Mouse (Mus musculus): Measurements from ENCODE around the gene Zc3h14. TPM values are rescaled to one million over a fixed set of nuclear protein-coding genes. Genes with fewer than 3 reads are reported as not detected.

The Zc3h14 gene
- total and polyA plus RNA-seq, 3 experiments: 89.2 to 173 (median 120) TPM

DNA sequence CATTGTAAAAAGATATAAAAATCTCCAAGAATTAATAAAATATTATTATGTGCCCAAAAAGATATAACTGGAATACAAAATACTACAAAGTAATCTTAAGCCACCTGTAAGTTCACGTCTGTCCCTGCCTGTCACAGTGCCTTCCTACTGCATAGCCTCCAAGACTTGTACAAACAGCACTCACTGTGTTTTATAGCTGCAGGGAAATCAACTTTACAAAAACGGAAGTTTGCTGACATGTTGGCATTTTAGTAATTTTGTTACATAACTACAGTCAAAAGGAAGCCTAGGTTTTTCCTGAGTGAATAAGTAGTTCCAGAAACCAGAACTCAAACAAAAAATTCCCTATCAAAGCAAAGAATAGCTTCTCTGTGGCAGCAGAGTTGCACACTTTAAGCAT lies 43.2 kb upstream of the Zc3h14 start:
- TF ChIP-seq TBP (conservative IDR thresholded peaks at IDR 0.05; ENCODE audit: low read depth, low read length) (no peak), MAFK (IDR thresholded peaks at IDR 0.05; ENCODE audit: insufficient replicate concordance, low read length) (no peak)
- dilution Hi-C loops (cut with MboI; ENCODE audit: extremely low pct_ligation_motif_present, extremely low pct_unique_long_range_greater_than_20kb, low sequenced_read_pairs) (no loop called here), in situ Hi-C loops (cut with MboI; ENCODE audit: low pct_ligation_motif_present, low pct_unique_long_range_greater_than_20kb, low sequenced_read_pairs) (no loop called here)
- Histone ChIP-seq H3K4me2 (ENCODE audit: insufficient read depth, low read depth, poor library complexity, severe bottlenecking) (no peak overlapping the region), H3K36me3 (replicated peaks in 1 of 2; ENCODE audit: control insufficient read depth in 1 of 2, insufficient read depth in 1 of 2, low read length in 1 of 2) (peaks cover 11 to 52% of the 10 kb centered on the region in 2 experiments), H3K4me3 (replicated peaks in 1 of 3; ENCODE audit: low read depth in 2 of 3, low read length in 2 of 3, poor library complexity in 1 of 3) (no peak overlapping the region), H3K9ac (ENCODE audit: insufficient read depth, low read depth) (no peak overlapping the region), H3K4me1 (ENCODE audit: control insufficient read depth in 1 of 2, insufficient read depth in 2 of 2) (no peaks in the 10 kb centered on the region), H3K27ac (ENCODE audit: insufficient read depth, low read depth) (no peak overlapping the region), H3K9me3 (replicated peaks; ENCODE audit: low read length) (peaks cover 3% of the 10 kb centered on the region), H3K27me3 (replicated peaks) (no peaks in the 10 kb centered on the region), H3K79me2 (replicated peaks; ENCODE audit: control insufficient read depth, extremely low read depth, insufficient read depth, poor library complexity, severe bottlenecking) (no peaks in the 10 kb centered on the region)
- no peak for DNase-seq (ENCODE audit: extremely low read depth)

DNA sequence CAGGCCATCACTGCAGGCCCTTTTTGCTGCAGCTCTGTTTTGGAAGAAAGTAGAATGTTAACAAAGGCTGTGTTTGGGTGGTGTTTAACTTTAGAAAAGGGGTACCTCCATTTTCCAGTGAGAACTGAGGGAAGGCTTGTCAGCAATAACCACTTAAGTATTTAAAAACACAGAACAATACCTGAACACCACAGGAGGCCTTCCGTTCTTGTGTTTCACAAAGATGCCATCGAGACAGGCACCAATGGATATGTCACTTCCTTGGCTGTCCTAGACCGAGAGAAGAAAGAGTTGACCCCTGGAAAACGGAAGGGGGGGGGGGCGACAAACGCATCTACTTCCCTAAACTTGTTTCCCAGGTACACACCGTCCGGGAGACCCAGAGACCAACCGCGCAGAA lies 42.8 kb upstream of the Zc3h14 start:
- in situ Hi-C loops (cut with MboI; ENCODE audit: low pct_ligation_motif_present, low pct_unique_long_range_greater_than_20kb, low sequenced_read_pairs): no loop called here
- Histone ChIP-seq H3K9me3 (replicated peaks; ENCODE audit: low read length) (peaks cover 3% of the 10 kb centered on the region), H3K9ac (ENCODE audit: insufficient read depth, low read depth) (no peak overlapping the region), H3K4me3 (replicated peaks in 1 of 3; ENCODE audit: low read depth in 2 of 3, low read length in 2 of 3, poor library complexity in 1 of 3) (no peak overlapping the region), H3K36me3 (replicated peaks in 1 of 2; ENCODE audit: control insufficient read depth in 1 of 2, insufficient read depth in 1 of 2, low read length in 1 of 2) (peaks cover 11 to 53% of the 10 kb centered on the region in 2 experiments), H3K27me3 (replicated peaks) (no peaks in the 10 kb centered on the region), H3K79me2 (replicated peaks; ENCODE audit: control insufficient read depth, extremely low read depth, insufficient read depth, poor library complexity, severe bottlenecking) (no peaks in the 10 kb centered on the region), H3K4me2 (ENCODE audit: insufficient read depth, low read depth, poor library complexity, severe bottlenecking) (no peak overlapping the region), H3K4me1 (ENCODE audit: control insufficient read depth in 1 of 2, insufficient read depth in 2 of 2) (no peaks in the 10 kb centered on the region), H3K27ac (ENCODE audit: insufficient read depth, low read depth) (no peak overlapping the region)
- TF ChIP-seq NRF1 (IDR thresholded peaks at IDR 0.05; ENCODE audit: low read depth, low read length): no peak
- TF ChIP-seq PAX5 (IDR thresholded peaks at IDR 0.05; ENCODE audit: low read length): no peak
- TF ChIP-seq MAZ (IDR thresholded peaks at IDR 0.05; ENCODE audit: low read depth, low read length): no peak
- no peak for TF ChIP-seq RCOR1 (conservative IDR thresholded peaks at IDR 0.05; ENCODE audit: low read depth, low read length)
- TF ChIP-seq IRF4 (IDR thresholded peaks at IDR 0.05; ENCODE audit: low read depth, low read length): no peak
- TF ChIP-seq UBTF (IDR thresholded peaks at IDR 0.05; ENCODE audit: low read depth, low read length): no peak
- no peak for TF ChIP-seq MYC (IDR thresholded peaks at IDR 0.05; ENCODE audit: low read depth, low read length)
- TF ChIP-seq ETS1 (conservative IDR thresholded peaks at IDR 0.05; ENCODE audit: low read depth, low read length): no peak
- TF ChIP-seq SMC3 (IDR thresholded peaks at IDR 0.05; ENCODE audit: low read depth, low read length): no peak
- TF ChIP-seq USF2 (conservative IDR thresholded peaks at IDR 0.05; ENCODE audit: low read depth, low read length): no peak
- no peak for TF ChIP-seq POLR2AphosphoS2 (IDR thresholded peaks at IDR 0.05; ENCODE audit: low read depth, low read length)
- TF ChIP-seq POLR2A (IDR thresholded peaks at IDR 0.05; ENCODE audit: low read depth, low read length): no peak
- DNase-seq (ENCODE audit: extremely low read depth): no peak
- dilution Hi-C loops (cut with MboI; ENCODE audit: extremely low pct_ligation_motif_present, extremely low pct_unique_long_range_greater_than_20kb, low sequenced_read_pairs): no loop called here

DNA sequence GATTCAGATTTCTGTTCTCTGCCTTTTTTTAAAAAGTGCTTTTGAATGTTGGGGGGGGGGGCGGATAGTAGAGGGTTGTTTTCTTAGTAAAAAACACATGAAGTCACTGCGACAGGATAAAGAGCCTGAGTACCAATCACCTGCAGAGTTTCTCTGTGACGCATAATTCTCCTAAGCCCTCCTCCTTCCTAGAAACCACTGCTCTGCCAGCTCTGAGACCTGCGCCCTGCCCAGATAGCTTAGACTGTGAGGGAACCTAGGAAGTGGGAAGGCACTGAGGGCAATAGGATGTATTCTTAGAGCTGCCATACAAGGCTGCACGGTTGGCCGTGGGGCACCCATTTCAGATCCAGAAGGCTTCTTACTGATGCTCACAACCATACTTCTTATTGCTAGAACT lies 33.9 kb upstream of the Zc3h14 start:
- H3K9me3 ChIP-seq (replicated peaks; ENCODE audit: low read length): no peaks in the 10 kb centered on the region
- no peaks in the 10 kb centered on the region for H3K27me3 ChIP-seq (replicated peaks)
- H3K9ac ChIP-seq (ENCODE audit: insufficient read depth, low read depth): no peak overlapping the region
- TF ChIP-seq MYC (IDR thresholded peaks at IDR 0.05; ENCODE audit: low read depth, low read length) (no peak), MXI1 (IDR thresholded peaks at IDR 0.05; ENCODE audit: low read depth, low read length) (no peak), CHD1 (IDR thresholded peaks at IDR 0.05; ENCODE audit: low read depth, low read length) (no peak), POLR2AphosphoS2 (IDR thresholded peaks at IDR 0.05; ENCODE audit: low read depth, low read length) (no peak), ZKSCAN1 (IDR thresholded peaks at IDR 0.05; ENCODE audit: borderline replicate concordance, low read depth, low read length) (no peak), USF1 (IDR thresholded peaks at IDR 0.05; ENCODE audit: low read depth, low read length) (no peak)
- H3K4me1 ChIP-seq (ENCODE audit: control insufficient read depth in 1 of 2, insufficient read depth in 2 of 2): no peaks in the 10 kb centered on the region
- H3K79me2 ChIP-seq (replicated peaks; ENCODE audit: control insufficient read depth, extremely low read depth, insufficient read depth, poor library complexity, severe bottlenecking): no peaks in the 10 kb centered on the region
- dilution Hi-C loops (cut with MboI; ENCODE audit: extremely low pct_ligation_motif_present, extremely low pct_unique_long_range_greater_than_20kb, low sequenced_read_pairs): no loop called here
- DNase-seq (ENCODE audit: extremely low read depth): no peak
- in situ Hi-C loops (cut with MboI; ENCODE audit: low pct_ligation_motif_present, low pct_unique_long_range_greater_than_20kb, low sequenced_read_pairs): no loop called here
- no peak overlapping the region for H3K4me3 ChIP-seq (replicated peaks in 1 of 3; ENCODE audit: low read depth in 2 of 3, low read length in 2 of 3, poor library complexity in 1 of 3)
- H3K27ac ChIP-seq (ENCODE audit: insufficient read depth, low read depth): no peak overlapping the region
- H3K4me2 ChIP-seq (ENCODE audit: insufficient read depth, low read depth, poor library complexity, severe bottlenecking): no peak overlapping the region
- H3K36me3 ChIP-seq (replicated peaks in 1 of 2; ENCODE audit: control insufficient read depth in 1 of 2, insufficient read depth in 1 of 2, low read length in 1 of 2): peaks cover 0 to 26% of the 10 kb centered on the region in 2 experiments
